In genomic region chr16:17833321-17833680, GRCm38 (mm10) we compare ENCODE assay signal across 8 mouse cellular contexts. TPM values are rescaled to one million over a fixed set of nuclear protein-coding genes. Genes with fewer than 3 reads are reported as not detected.
A peak's percentile ranks its signal among the peaks of the same experiment; 100 is the strongest.
DNase-seq lines count a peak whose midpoint lies in the region; ATAC-seq and TF ChIP-seq lines count a peak whose summit lies in the region.

No protein-coding gene starts in this region.

- peak overlapping the region; percentile 99 for H3K4me2 ChIP-seq in embryonic facial prominence, embryonic 14.5 days (ENCODE audit: low read depth, low read length)

- H3K4me1 ChIP-seq in brown adipose tissue, adult 24 weeks (ENCODE audit: control insufficient read depth, insufficient read depth, insufficient read length, low read length), result no peaks in the 10 kb centered on the region
- H3K4me1 ChIP-seq in embryonic facial prominence, embryonic 14.5 days (ENCODE audit: control insufficient read depth, insufficient read depth, low read length), result peaks cover 4% of the 10 kb centered on the region; the same call in 1 of the 2 replicates
- H3K4me1 ChIP-seq in olfactory bulb, adult 2 months (ENCODE audit: control insufficient read depth, insufficient read depth, low read length), result peaks cover 17% of the 10 kb centered on the region

- no peak for TF ChIP-seq CTCF in olfactory bulb, adult 2 months (IDR thresholded peaks at IDR 0.05; ENCODE audit: insufficient read depth, low read depth, low read length)

- intact Hi-C loops in left cerebral cortex, postnatal 4 days (cut with DNase I), result no loop called here

- peaks cover 60% of the 10 kb centered on the region for H3K27me3 ChIP-seq in embryonic facial prominence, embryonic 14.5 days (replicated peaks; ENCODE audit: control insufficient read depth, insufficient read depth, low read length)

- 0 out of 2 replicates have a peak, but pooled peaks have one; percentile 11 for TF ChIP-seq POLR2A in olfactory bulb, adult 2 months (IDR thresholded peaks at IDR 0.05; ENCODE audit: insufficient read depth, low read depth, low read length)

- no peaks in the 10 kb centered on the region for H3K9me3 ChIP-seq in embryonic facial prominence, embryonic 14.5 days (ENCODE audit: control insufficient read depth, low read length)

- H3K4me3 ChIP-seq in brown adipose tissue, adult 24 weeks (ENCODE audit: insufficient read depth, low read depth, low read length), result peak overlapping the region; percentile 42
- H3K4me3 ChIP-seq in embryonic facial prominence, embryonic 14.5 days (ENCODE audit: low read depth, low read length), result peak overlapping the region; percentile 59
- peak overlapping the region; percentile 68 for H3K4me3 ChIP-seq in olfactory bulb, adult 2 months (ENCODE audit: insufficient read depth, low read depth, low read length)

- 0% methylated on average over 28 of the region's 37 CpGs for WGBS in embryonic facial prominence, embryonic 14.5 days
- WGBS in olfactory bulb, adult 2 months, result under 1% methylated on average over 37 of the region's 37 CpGs

- H3K27ac ChIP-seq in brown adipose tissue, adult 24 weeks (replicated peaks; ENCODE audit: low read depth, low read length), result no peak overlapping the region
- no peak overlapping the region; the same call in 1 of the 2 replicates for H3K27ac ChIP-seq in embryonic facial prominence, embryonic 14.5 days (replicated peaks; ENCODE audit: low read depth, low read length)
- peak overlapping the region; percentile 71; the same call in 1 of the 2 replicates for H3K27ac ChIP-seq in olfactory bulb, adult 2 months (ENCODE audit: insufficient read depth, low read depth, low read length)

- H3K9ac ChIP-seq in embryonic facial prominence, embryonic 14.5 days (ENCODE audit: low read depth, low read length), result peak overlapping the region; percentile 71

- peak; percentile 66 for ATAC-seq in embryonic facial prominence, embryonic 14.5 days (ENCODE audit: low read depth)
- no peak for ATAC-seq in CD4-positive, CD25-positive, alpha-beta regulatory T cell, adult 4 months
- no peak for ATAC-seq in erythroblast, adult 5-6 weeks (replicated peaks; ENCODE audit: low FRiP score, poor library complexity, severe bottlenecking)

- H3K36me3 ChIP-seq in embryonic facial prominence, embryonic 14.5 days (ENCODE audit: control insufficient read depth, insufficient read depth, low read length), result no peaks in the 10 kb centered on the region

- peak; percentile 46 to 74 for DNase-seq in layer of hippocampus, postnatal 14 days (ENCODE audit: low spot score in 2 of 2)
- no peak for DNase-seq in layer of hippocampus, adult 9-10 months (ENCODE audit: low spot score)
- peak; percentile 47 for DNase-seq in embryonic facial prominence, embryonic 14.5 days (ENCODE audit: low spot score)
- DNase-seq in left cerebral cortex, postnatal 4 days, result peak; percentile 34

RNA-seq across cellular contexts. Expression of gene B830017H08Rik, which starts 0.4 kb away (rescaled TPM):
- 1 to 10 TPM; 5.8 to 6.3 TPM for total RNA-seq in layer of hippocampus, postnatal 14 days (2021)
- polyA plus RNA-seq in brown adipose tissue, adult 24 weeks (2012; ENCODE audit: insufficient read depth, insufficient read length, missing spikeins), result not detected in 2 replicates
- polyA plus RNA-seq in embryonic facial prominence, embryonic 14.5 days (2014; fragmentation: Nextera tagmentation; extraction: Ambion mirVana), result 0.26 and 0.46 TPM in 2 replicates
- total RNA-seq in left cerebral cortex, postnatal 4 days (2021), result 1 to 10 TPM; 3.9 to 4.3 TPM
- not detected in 2 replicates for polyA plus RNA-seq in olfactory bulb, adult 2 months (2012; ENCODE audit: insufficient read depth, insufficient read length, low replicate concordance, missing spikeins)
- not detected for polyA plus RNA-seq in CD4-positive, CD25-positive, alpha-beta regulatory T cell, adult 4 months (2017; shearing (Covaris generic))
- not detected in 2 replicates for total RNA-seq in erythroblast, adult 5-6 weeks (2015; ENCODE audit: low replicate concordance)
- not detected in 2 replicates for total RNA-seq in erythroblast, adult 5-6 weeks (2017; ENCODE audit: low replicate concordance)

RNA-seq across cellular contexts. Expression of gene Car15, which starts 4.9 kb away (rescaled TPM):
- 10 to 100 TPM; 12.9 to 13.8 TPM for total RNA-seq in layer of hippocampus, postnatal 14 days (2021)
- 1.5 and 2.1 TPM in 2 replicates for polyA plus RNA-seq in brown adipose tissue, adult 24 weeks (2012; ENCODE audit: insufficient read depth, insufficient read length, missing spikeins)
- 2.4 and 3.0 TPM in 2 replicates for polyA plus RNA-seq in embryonic facial prominence, embryonic 14.5 days (2014; fragmentation: Nextera tagmentation; extraction: Ambion mirVana)
- total RNA-seq in left cerebral cortex, postnatal 4 days (2021), result 1 to 10 TPM; 6.8 to 7.1 TPM
- not detected in 2 replicates for polyA plus RNA-seq in olfactory bulb, adult 2 months (2012; ENCODE audit: insufficient read depth, insufficient read length, low replicate concordance, missing spikeins)
- polyA plus RNA-seq in CD4-positive, CD25-positive, alpha-beta regulatory T cell, adult 4 months (2017; shearing (Covaris generic)), result 1 to 10 TPM; 4.1 to 5.2 TPM
- total RNA-seq in erythroblast, adult 5-6 weeks (2015; ENCODE audit: low replicate concordance), result 2.5 TPM in 1 of 2 replicates, not detected in the other
- total RNA-seq in erythroblast, adult 5-6 weeks (2017; ENCODE audit: low replicate concordance), result 1.3 TPM in 1 of 2 replicates, not detected in the other

RNA-seq across cellular contexts. Expression of gene Scarf2, which starts 36.2 kb away (rescaled TPM):
- total RNA-seq in layer of hippocampus, postnatal 14 days (2021), result 1 to 10 TPM; 3.9 TPM
- 0.92 and 1.8 TPM in 2 replicates for polyA plus RNA-seq in brown adipose tissue, adult 24 weeks (2012; ENCODE audit: insufficient read depth, insufficient read length, missing spikeins)
- polyA plus RNA-seq in embryonic facial prominence, embryonic 14.5 days (2014; fragmentation: Nextera tagmentation; extraction: Ambion mirVana), result 34.5 and 35.8 TPM in 2 replicates
- 1 to 10 TPM; 5.6 to 6.3 TPM for total RNA-seq in left cerebral cortex, postnatal 4 days (2021)
- not detected in 2 replicates for polyA plus RNA-seq in olfactory bulb, adult 2 months (2012; ENCODE audit: insufficient read depth, insufficient read length, low replicate concordance, missing spikeins)
- polyA plus RNA-seq in CD4-positive, CD25-positive, alpha-beta regulatory T cell, adult 4 months (2017; shearing (Covaris generic)), result not detected
- total RNA-seq in erythroblast, adult 5-6 weeks (2015; ENCODE audit: low replicate concordance), result not detected in 2 replicates
- total RNA-seq in erythroblast, adult 5-6 weeks (2017; ENCODE audit: low replicate concordance), result not detected in 2 replicates

RNA-seq across cellular contexts. Expression of gene Gm20518, which starts 58.2 kb away (rescaled TPM):
- total RNA-seq in layer of hippocampus, postnatal 14 days (2021), result 1 to 10 TPM; 1.9 to 2.4 TPM
- polyA plus RNA-seq in brown adipose tissue, adult 24 weeks (2012; ENCODE audit: insufficient read depth, insufficient read length, missing spikeins), result not detected in 2 replicates
- 0.12 and 0.19 TPM in 2 replicates for polyA plus RNA-seq in embryonic facial prominence, embryonic 14.5 days (2014; fragmentation: Nextera tagmentation; extraction: Ambion mirVana)
- total RNA-seq in left cerebral cortex, postnatal 4 days (2021), result 1 to 10 TPM in 1 of 2 experiments, under 1 TPM in 1; 0.77 to 1.2 TPM
- polyA plus RNA-seq in olfactory bulb, adult 2 months (2012; ENCODE audit: insufficient read depth, insufficient read length, low replicate concordance, missing spikeins), result not detected in 2 replicates
- under 1 TPM; 0.28 to 0.38 TPM for polyA plus RNA-seq in CD4-positive, CD25-positive, alpha-beta regulatory T cell, adult 4 months (2017; shearing (Covaris generic))
- 1.0 TPM in 1 of 2 replicates, not detected in the other for total RNA-seq in erythroblast, adult 5-6 weeks (2015; ENCODE audit: low replicate concordance)
- 0.68 TPM in 1 of 2 replicates, not detected in the other for total RNA-seq in erythroblast, adult 5-6 weeks (2017; ENCODE audit: low replicate concordance)

Comparison
In these comparisons a context has a peak if more than half of its experiments do, and no peak if none do; other contexts are left out.
1. RNA of gene Scarf2, which starts 36.2 kb away (polyA plus RNA-seq): 34.5 to 35.8 TPM in embryonic facial prominence, embryonic 14.5 days; 0.92 to 1.8 TPM in brown adipose tissue, adult 24 weeks, not detected in olfactory bulb, adult 2 months and not detected in CD4-positive, CD25-positive, alpha-beta regulatory T cell, adult 4 months; every median in the first group is over 10 times any median in the second.
2. Peak in every context shown above with its lines, with median percentiles within 50 percentile points of each other: H3K4me3 ChIP-seq.